Mouse (Mus musculus) heart, adult 2 months (tissue): ENCODE measurements at regions not wholly inside any gene's neighbourhood (a gene's known extent, or its start where the extent isn't known, plus 50 kb on each side); places are given as distances from the start of the nearest gene placed in this dataset.

Source experiments
- DNase-seq, 2 experiments: peaks; one replicate each; pipeline ENCODE4 v3.0.0; 2021
- H3K27ac ChIP-seq: fragments of 200-600 bp; 2 replicates; pipeline ENCODE4 v1.8.1; 2022
- H3K27me3 ChIP-seq: fragments of 200-500 bp; 2 replicates; pipeline ENCODE4 v1.6.1; 2012; ENCODE audit warnings: mild to moderate bottlenecking, low read length, inconsistent platforms, mixed read lengths; ENCODE audit not compliant: control insufficient read depth, insufficient read depth
- H3K36me3 ChIP-seq: fragments of 200-500 bp; 2 replicates; pipeline ENCODE4 v1.6.1; 2012; ENCODE audit warnings: low read length, inconsistent platforms; ENCODE audit not compliant: control insufficient read depth, insufficient read depth
- H3K4me1 ChIP-seq: fragments of 200-500 bp; 2 replicates; pipeline ENCODE4 v1.6.1; 2011; ENCODE audit warnings: low read length; ENCODE audit not compliant: control insufficient read depth, insufficient read depth
- H3K4me3 ChIP-seq: fragments of 200-600 bp; 2 replicates; pipeline ENCODE4 v1.8.1; 2022
- H3K79me2 ChIP-seq: fragments of 200-500 bp; replicated peaks from 2 replicates; pipeline ENCODE4 v1.6.1; 2012; ENCODE audit warnings: mild to moderate bottlenecking, inconsistent platforms, low read length, moderate library complexity, mixed read lengths; ENCODE audit not compliant: control insufficient read depth, insufficient read depth
- H3K9ac ChIP-seq: fragments of 200-500 bp; 2 replicates; pipeline ENCODE4 v1.6.1; 2012; ENCODE audit warnings: low read depth, mild to moderate bottlenecking, control low read depth, inconsistent platforms, low read length, mixed read lengths
- CTCF ChIP-seq: fragments of 200-600 bp; IDR thresholded peaks from 2 replicates; pipeline ENCODE4 v1.8.1; 2022; ENCODE audit warnings: antibody characterized with exemption, mild to moderate bottlenecking, moderate library complexity
- EP300 ChIP-seq: fragments of 200-500 bp; IDR thresholded peaks from 2 replicates; pipeline ENCODE4 v1.6.1; 2011; ENCODE audit warnings: low read depth, low read length, control low read depth; ENCODE audit not compliant: insufficient read depth
- POLR2A ChIP-seq: fragments of 200-500 bp; IDR thresholded peaks from 2 replicates; pipeline ENCODE4 v1.6.1; 2011; ENCODE audit warnings: mild to moderate bottlenecking, low read depth, low read length, control low read depth; ENCODE audit not compliant: insufficient read depth
- WGBS: fragments of 180-500 bp; shearing (Covaris S2); methylation state at CpG from one replicate; pipeline ENCODE4 v1.1.7; 2018; 5-methylcytosine and 5-hydroxymethylcytosine counted together
- intact Hi-C: fragments of 180-260 bp; cut with DNase I; formaldehyde crosslinking; loops from one replicate; pipeline ENCODE4 v1.15.1; 2025

GRCm38 (mm10) chr9:31582947-31583346, 118.7 kb upstream of the Tmem45b start:
- intact Hi-C loops, result no loop called here

GRCm38 (mm10) chr9:31578506-31579173, 114.4 kb upstream of the Tmem45b start:
- intact Hi-C loops, result no loop called here
- H3K79me2 ChIP-seq, result no peaks in the 10 kb centered on the region
- 88% methylated on average over 8 of the region's 8 CpGs for WGBS
- no peaks in the 10 kb centered on the region for H3K36me3 ChIP-seq
- H3K27ac ChIP-seq, result no peak overlapping the region
- H3K4me1 ChIP-seq, result no peaks in the 10 kb centered on the region
- H3K27me3 ChIP-seq, result no peaks in the 10 kb centered on the region; the same call in 1 of the 2 replicates
- no peak for DNase-seq
- H3K4me3 ChIP-seq, result no peak overlapping the region
- TF ChIP-seq CTCF, result no peak
- no peak for TF ChIP-seq POLR2A
- no peak for TF ChIP-seq EP300
- H3K9ac ChIP-seq, result no peak overlapping the region

More at GRCm38 (mm10) chr9:31582947-31583346, 118.7 kb upstream of the Tmem45b start:
- Histone ChIP-seq H3K36me3 (no peaks in the 10 kb centered on the region), H3K79me2 (no peaks in the 10 kb centered on the region), H3K4me1 (no peaks in the 10 kb centered on the region), H3K4me3 (no peak overlapping the region), H3K9ac (no peak overlapping the region), H3K27me3 (no peaks in the 10 kb centered on the region; the same call in 1 of the 2 replicates), H3K27ac (no peak overlapping the region)
- 64% methylated on average over 7 of the region's 7 CpGs for WGBS
- TF ChIP-seq EP300 (no peak), POLR2A (no peak), CTCF (peak; percentile 36)
- DNase-seq, result no peak

- Histone ChIP-seq H3K27me3 (no peaks in the 10 kb centered on the region), H3K36me3 (no peaks in the 10 kb centered on the region), H3K4me3 (no peak overlapping the region), H3K27ac (no peak overlapping the region), H3K9ac (no peak overlapping the region), H3K79me2 (no peaks in the 10 kb centered on the region), H3K4me1 (no peaks in the 10 kb centered on the region)
- no peak for DNase-seq
- TF ChIP-seq CTCF (peak; percentile 48), POLR2A (no peak)
- 65% methylated on average over 7 of the region's 7 CpGs for WGBS
- intact Hi-C loops, result no loop called here
Observed at GRCm38 (mm10) chr9:31577066-31577465, 112.8 kb upstream of the Tmem45b start.

GRCm38 (mm10) chr9:31567029-31567428, 102.8 kb upstream of the Tmem45b start:
- no peaks in the 10 kb centered on the region for H3K27me3 ChIP-seq
- H3K79me2 ChIP-seq, result no peaks in the 10 kb centered on the region
- no peak overlapping the region for H3K9ac ChIP-seq
- H3K4me3 ChIP-seq, result no peak overlapping the region
- TF ChIP-seq EP300 (no peak), POLR2A (no peak), CTCF (no peak)
- no peak overlapping the region for H3K27ac ChIP-seq
- no peaks in the 10 kb centered on the region for H3K4me1 ChIP-seq
- no peaks in the 10 kb centered on the region for H3K36me3 ChIP-seq
- intact Hi-C loops, result no loop called here
- WGBS, result 67% methylated on average over 10 of the region's 10 CpGs
- no peak for DNase-seq

- no peaks in the 10 kb centered on the region for H3K79me2 ChIP-seq
- H3K4me1 ChIP-seq, result no peaks in the 10 kb centered on the region
- no peaks in the 10 kb centered on the region for H3K36me3 ChIP-seq
- peak; percentile 31 to 33 for DNase-seq
- intact Hi-C loops, result no loop called here
- TF ChIP-seq CTCF, result no peak
- no peak for TF ChIP-seq POLR2A
- TF ChIP-seq EP300, result no peak
- no peak overlapping the region for H3K27ac ChIP-seq
- no peak overlapping the region for H3K9ac ChIP-seq
- no peaks in the 10 kb centered on the region for H3K27me3 ChIP-seq
- H3K4me3 ChIP-seq, result no peak overlapping the region
- 67% methylated on average over 31 of the region's 31 CpGs for WGBS
Observed at GRCm38 (mm10) chr9:31566257-31567007, 102.2 kb upstream of the Tmem45b start.

- WGBS, result 45% methylated on average over 12 of the region's 12 CpGs
- intact Hi-C loops, result no loop called here
- no peaks in the 10 kb centered on the region for H3K27me3 ChIP-seq
- no peaks in the 10 kb centered on the region for H3K79me2 ChIP-seq
- DNase-seq, result peak; percentile 62 to 71
- H3K4me1 ChIP-seq, result no peaks in the 10 kb centered on the region
- no peak for TF ChIP-seq CTCF
- TF ChIP-seq EP300, result no peak
- TF ChIP-seq POLR2A, result no peak
- no peak overlapping the region for H3K9ac ChIP-seq
- H3K4me3 ChIP-seq, result no peak overlapping the region
- H3K36me3 ChIP-seq, result no peaks in the 10 kb centered on the region
- H3K27ac ChIP-seq, result no peak overlapping the region
Observed at GRCm38 (mm10) chr9:31564996-31565773, 100.9 kb upstream of the Tmem45b start.
